Mouse (Mus musculus): Measurements from ENCODE around the gene Katnal1.

- no peak for TF ChIP-seq GATA1 (IDR thresholded peaks at IDR 0.05; ENCODE audit: low read length)
- TF ChIP-seq TAL1 (IDR thresholded peaks at IDR 0.05; ENCODE audit: low read length): no peak
Measured at GRCm38 (mm10) chr5:148912262-148912661, 16.9 kb downstream of the Katnal1 start.

Measured in erythroblast, embryonic 14.5 days (primary cell).